In the genomic region with DNA sequence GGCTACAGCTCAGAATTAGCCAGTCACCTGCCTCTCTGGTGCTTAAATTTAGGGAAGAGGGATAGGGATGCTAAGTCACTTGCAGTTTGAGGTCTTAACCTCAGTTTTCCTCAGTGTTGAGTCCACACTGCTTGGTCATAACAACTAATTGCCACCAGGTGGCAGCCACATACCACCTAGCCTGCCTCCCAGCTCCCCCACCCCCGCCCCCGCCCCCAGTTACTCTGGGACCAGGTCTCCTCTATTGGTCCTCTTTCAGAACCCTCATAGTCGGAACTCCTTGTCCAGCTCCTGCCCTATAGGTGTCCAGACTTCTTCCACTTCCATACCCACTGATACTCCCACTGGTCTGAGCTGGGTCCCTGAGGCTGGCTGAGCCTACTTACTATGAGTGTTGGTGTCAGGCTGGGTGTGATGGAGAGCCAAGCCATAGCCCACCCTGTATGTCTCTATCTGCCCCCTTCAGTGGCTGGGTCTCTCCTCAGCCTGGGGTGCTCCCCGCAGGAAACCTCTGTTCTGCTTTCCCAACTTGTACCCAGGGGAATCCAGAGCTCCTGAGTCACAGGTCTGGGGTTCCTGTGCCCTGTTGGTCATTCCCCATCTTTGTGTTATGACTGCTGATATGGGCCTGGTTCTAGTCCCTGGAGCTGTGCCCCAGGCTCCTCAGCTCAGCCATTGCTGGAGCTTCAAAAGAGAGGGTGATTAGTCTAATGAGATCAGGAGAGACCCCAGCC, we compare ENCODE assay signal across 8 mouse cellular contexts. TPM values are rescaled to one million over a fixed set of nuclear protein-coding genes. Genes with fewer than 3 reads are reported as not detected.
A peak's percentile ranks its signal among the peaks of the same experiment; 100 is the strongest.
DNase-seq lines count a peak whose midpoint lies in the region; ATAC-seq and TF ChIP-seq lines count a peak whose summit lies in the region.

No protein-coding gene starts in this region.

- no peak overlapping the region for H3K4me2 ChIP-seq in hindbrain, embryonic 16.5 days (ENCODE audit: low read length)
- H3K4me2 ChIP-seq in midbrain, embryonic 16.5 days (ENCODE audit: low read length): 0 out of 2 replicates have a peak overlapping the region, but pooled peaks have one; percentile 12

- H3K9ac ChIP-seq in ES-E14 (ENCODE audit: insufficient read depth, low read depth, low read length, poor library complexity, severe bottlenecking): no peak overlapping the region
- H3K9ac ChIP-seq in hindbrain, embryonic 16.5 days (ENCODE audit: low read depth, low read length): 0 out of 2 replicates have a peak overlapping the region, but pooled peaks have one; percentile 5
- peak overlapping the region; percentile 38; the same call in 1 of the 2 replicates for H3K9ac ChIP-seq in midbrain, embryonic 16.5 days (ENCODE audit: low read depth, low read length)

- H3K9me3 ChIP-seq in ES-E14 (ENCODE audit: control insufficient read depth, insufficient read depth, low read depth, low read length): no peaks in the 10 kb centered on the region
- no peaks in the 10 kb centered on the region for H3K9me3 ChIP-seq in hindbrain, embryonic 16.5 days (ENCODE audit: control insufficient read depth, low read length)
- H3K9me3 ChIP-seq in midbrain, embryonic 16.5 days (replicated peaks; ENCODE audit: control insufficient read depth, low read length, poor library complexity, severe bottlenecking): no peaks in the 10 kb centered on the region

- H3K27ac ChIP-seq in layer of hippocampus, adult 2 months: no peak overlapping the region
- H3K27ac ChIP-seq in ES-E14 (ENCODE audit: insufficient read depth, low read depth, low read length, poor library complexity, severe bottlenecking): no peak overlapping the region
- H3K27ac ChIP-seq in hindbrain, embryonic 16.5 days (ENCODE audit: low read depth, low read length): no peak overlapping the region
- H3K27ac ChIP-seq in midbrain, embryonic 16.5 days (ENCODE audit: low read length): no peak overlapping the region

- in situ Hi-C loops in ES-E14 (cut with MboI; ENCODE audit: low sequenced_read_pairs in 2 of 2, unreplicated experiment in 2 of 2): loop anchor here (5.0 to 10.0 kb wide), 3 partner anchors 69 to 199 kb away; partner anchors contain the start of gene Ndufs7 (in 2 of the 2)

- H3K4me3 ChIP-seq in layer of hippocampus, adult 2 months: no peak overlapping the region
- H3K4me3 ChIP-seq in ES-E14 (ENCODE audit: insufficient read depth in 1 of 2, low read depth in 1 of 2, low read length in 2 of 2, poor library complexity in 1 of 2, severe bottlenecking in 1 of 2): no peak overlapping the region
- no peak overlapping the region for H3K4me3 ChIP-seq in hindbrain, embryonic 16.5 days (ENCODE audit: low read length)
- no peak overlapping the region for H3K4me3 ChIP-seq in midbrain, embryonic 16.5 days (ENCODE audit: low read depth, low read length)

- peak in 1 of 2 experiments; percentile 58 for DNase-seq in layer of hippocampus, adult 2 months (ENCODE audit: low spot score in 2 of 2)
- DNase-seq in layer of hippocampus, postnatal 14 days (ENCODE audit: low spot score in 2 of 2): no peak
- no peak for DNase-seq in ES-E14 (ENCODE audit: low read depth, low spot score)
- DNase-seq in cerebellum, postnatal 36 days: peak; percentile 54 to 58
- no peak for DNase-seq in urinary bladder, adult 2 months (ENCODE audit: low spot score)
- no peak for DNase-seq in gastrocnemius, postnatal 14 days

- H3K36me3 ChIP-seq in ES-E14 (ENCODE audit: control insufficient read depth, insufficient read depth, low read length, poor library complexity, severe bottlenecking): peaks cover 13% of the 10 kb centered on the region
- H3K36me3 ChIP-seq in hindbrain, embryonic 16.5 days (ENCODE audit: control insufficient read depth, insufficient read depth, low read length): peaks cover 15% of the 10 kb centered on the region
- peaks cover 14% of the 10 kb centered on the region for H3K36me3 ChIP-seq in midbrain, embryonic 16.5 days (ENCODE audit: control insufficient read depth, insufficient read depth, low read length)

- H3K27me3 ChIP-seq in hindbrain, embryonic 16.5 days (replicated peaks; ENCODE audit: control insufficient read depth, insufficient read depth, low read length): no peaks in the 10 kb centered on the region
- no peaks in the 10 kb centered on the region for H3K27me3 ChIP-seq in midbrain, embryonic 16.5 days (ENCODE audit: control insufficient read depth, insufficient read depth, low read depth, low read length)

- TF ChIP-seq CTCF in layer of hippocampus, adult 2 months (conservative IDR thresholded peaks at IDR 0.05): peak; percentile 95

- ATAC-seq in hindbrain, embryonic 16.5 days: no peak
- no peak for ATAC-seq in midbrain, embryonic 16.5 days

- 22% methylated on average over 3 of the region's 4 CpGs for WGBS in hindbrain, embryonic 16.5 days
- 20% methylated on average over 4 of the region's 4 CpGs for WGBS in midbrain, embryonic 16.5 days

- H3K4me1 ChIP-seq in ES-E14 (ENCODE audit: control insufficient read depth in 2 of 2, insufficient read depth in 2 of 2, low read length in 2 of 2, poor library complexity in 1 of 2): peaks cover 2 to 8% of the 10 kb centered on the region in 2 experiments; a peak in 2 of 4 replicates
- peaks cover 26% of the 10 kb centered on the region for H3K4me1 ChIP-seq in hindbrain, embryonic 16.5 days (ENCODE audit: control insufficient read depth, insufficient read depth, low read depth, low read length)
- peaks cover 17% of the 10 kb centered on the region for H3K4me1 ChIP-seq in midbrain, embryonic 16.5 days (ENCODE audit: control insufficient read depth, insufficient read depth, low read length)

- intact Hi-C loops in gastrocnemius, postnatal 14 days (cut with DNase I; ENCODE audit: low total_unique reads): loop anchor here (2.0 kb wide), 1 partner anchor 69 kb away; no protein-coding TSS in a partner anchor

TF ChIP-seq in ES-E14, 5 proteins besides CTCF, POLR2A, EP300 and RAD21:
- TF ChIP-seq ZNF384 (IDR thresholded peaks at IDR 0.05; ENCODE audit: low read depth, low read length) (no peak), MAFK (IDR thresholded peaks at IDR 0.05; ENCODE audit: insufficient read depth, low read depth, low read length) (no peak), ZC3H11A (IDR thresholded peaks at IDR 0.05; ENCODE audit: borderline replicate concordance, low read depth, low read length) (peak; percentile 12; the same call in 1 of the 2 replicates)

RNA-seq across cellular contexts. Expression of gene 1600002K03Rik, which starts 3.0 kb away (rescaled TPM):
- total RNA-seq in layer of hippocampus, adult 2 months (2021): 1 to 10 TPM; 7.0 to 7.4 TPM
- total RNA-seq in layer of hippocampus, postnatal 14 days (2021): 1 to 10 TPM; 5.1 to 5.2 TPM
- total RNA-seq in ES-E14 (2012; rRNA removed): 25.4 and 31.2 TPM in 2 replicates
- 9.4 and 10.1 TPM in 2 replicates for polyA plus RNA-seq in hindbrain, embryonic 16.5 days (2015; fragmentation: Nextera tagmentation; extraction: Ambion mirVana)
- 11.0 and 11.4 TPM in 2 replicates for polyA plus RNA-seq in midbrain, embryonic 16.5 days (2015; fragmentation: Nextera tagmentation; extraction: Ambion mirVana)
- polyA plus RNA-seq in urinary bladder, adult 2 months (2012; rRNA removed): 18.4 and 21.5 TPM in 2 replicates
- 1 to 10 TPM; 3.3 to 4.2 TPM for total RNA-seq in gastrocnemius, postnatal 14 days (2021)

RNA-seq across cellular contexts. Expression of gene Efna2, which starts 3.6 kb away (rescaled TPM):
- 1 to 10 TPM; 7.1 to 9.7 TPM for total RNA-seq in layer of hippocampus, adult 2 months (2021)
- total RNA-seq in layer of hippocampus, postnatal 14 days (2021): 10 to 100 TPM; 14.8 TPM
- total RNA-seq in ES-E14 (2012; rRNA removed): 2.7 and 3.4 TPM in 2 replicates
- 21.5 and 22.7 TPM in 2 replicates for polyA plus RNA-seq in hindbrain, embryonic 16.5 days (2015; fragmentation: Nextera tagmentation; extraction: Ambion mirVana)
- polyA plus RNA-seq in midbrain, embryonic 16.5 days (2015; fragmentation: Nextera tagmentation; extraction: Ambion mirVana): 37.3 and 43.3 TPM in 2 replicates
- 3.0 and 3.3 TPM in 2 replicates for polyA plus RNA-seq in urinary bladder, adult 2 months (2012; rRNA removed)
- total RNA-seq in gastrocnemius, postnatal 14 days (2021): under 1 TPM; 0.58 to 0.98 TPM

RNA-seq across cellular contexts. Expression of gene Cirbp, which starts 9.9 kb away (rescaled TPM):
- total RNA-seq in layer of hippocampus, adult 2 months (2021): 100 to 1,000 TPM in 1 of 2 experiments, 10 to 100 TPM in 1; 88.3 to 103 TPM
- total RNA-seq in layer of hippocampus, postnatal 14 days (2021): 100 to 1,000 TPM in 1 of 2 experiments, 10 to 100 TPM in 1; 93.5 to 126 TPM
- total RNA-seq in ES-E14 (2012; rRNA removed): 69.6 and 105 TPM in 2 replicates
- 288 and 311 TPM in 2 replicates for polyA plus RNA-seq in hindbrain, embryonic 16.5 days (2015; fragmentation: Nextera tagmentation; extraction: Ambion mirVana)
- polyA plus RNA-seq in midbrain, embryonic 16.5 days (2015; fragmentation: Nextera tagmentation; extraction: Ambion mirVana): 380 and 398 TPM in 2 replicates
- 249 and 276 TPM in 2 replicates for polyA plus RNA-seq in urinary bladder, adult 2 months (2012; rRNA removed)
- total RNA-seq in gastrocnemius, postnatal 14 days (2021): 10 to 100 TPM; 41.4 to 41.5 TPM

RNA-seq across cellular contexts. Expression of gene Midn, which starts 27.6 kb away (rescaled TPM):
- total RNA-seq in layer of hippocampus, adult 2 months (2021): 10 to 100 TPM; 53.1 to 54.5 TPM
- 10 to 100 TPM; 90.9 to 100.0 TPM for total RNA-seq in layer of hippocampus, postnatal 14 days (2021)
- 38.3 and 42.6 TPM in 2 replicates for total RNA-seq in ES-E14 (2012; rRNA removed)
- 16.0 and 16.1 TPM in 2 replicates for polyA plus RNA-seq in hindbrain, embryonic 16.5 days (2015; fragmentation: Nextera tagmentation; extraction: Ambion mirVana)
- polyA plus RNA-seq in midbrain, embryonic 16.5 days (2015; fragmentation: Nextera tagmentation; extraction: Ambion mirVana): 15.5 and 21.1 TPM in 2 replicates
- polyA plus RNA-seq in urinary bladder, adult 2 months (2012; rRNA removed): 21.2 and 30.5 TPM in 2 replicates
- total RNA-seq in gastrocnemius, postnatal 14 days (2021): 10 to 100 TPM; 40.3 to 43.6 TPM

RNA-seq across cellular contexts. Expression of gene Cbarp, which starts 35.1 kb away (rescaled TPM):
- total RNA-seq in layer of hippocampus, adult 2 months (2021): 100 to 1,000 TPM; 331 to 341 TPM
- 100 to 1,000 TPM; 401 to 436 TPM for total RNA-seq in layer of hippocampus, postnatal 14 days (2021)
- 20.9 and 41.0 TPM in 2 replicates for total RNA-seq in ES-E14 (2012; rRNA removed)
- polyA plus RNA-seq in hindbrain, embryonic 16.5 days (2015; fragmentation: Nextera tagmentation; extraction: Ambion mirVana): 98.8 and 130 TPM in 2 replicates
- 70.3 and 81.6 TPM in 2 replicates for polyA plus RNA-seq in midbrain, embryonic 16.5 days (2015; fragmentation: Nextera tagmentation; extraction: Ambion mirVana)
- polyA plus RNA-seq in urinary bladder, adult 2 months (2012; rRNA removed): 9.2 and 12.2 TPM in 2 replicates
- 1 to 10 TPM; 1.6 TPM for total RNA-seq in gastrocnemius, postnatal 14 days (2021)

Comparison
In these comparisons a context has a peak if more than half of its experiments do, and no peak if none do; other contexts are left out.
1. DNase-seq: peak in cerebellum, postnatal 36 days (2 of 2); none in layer of hippocampus, postnatal 14 days (0 of 2), ES-E14 (single experiment), urinary bladder, adult 2 months (single experiment) and gastrocnemius, postnatal 14 days (single experiment).